8 mouse cellular contexts compared by ENCODE assay signal in the genomic region with DNA sequence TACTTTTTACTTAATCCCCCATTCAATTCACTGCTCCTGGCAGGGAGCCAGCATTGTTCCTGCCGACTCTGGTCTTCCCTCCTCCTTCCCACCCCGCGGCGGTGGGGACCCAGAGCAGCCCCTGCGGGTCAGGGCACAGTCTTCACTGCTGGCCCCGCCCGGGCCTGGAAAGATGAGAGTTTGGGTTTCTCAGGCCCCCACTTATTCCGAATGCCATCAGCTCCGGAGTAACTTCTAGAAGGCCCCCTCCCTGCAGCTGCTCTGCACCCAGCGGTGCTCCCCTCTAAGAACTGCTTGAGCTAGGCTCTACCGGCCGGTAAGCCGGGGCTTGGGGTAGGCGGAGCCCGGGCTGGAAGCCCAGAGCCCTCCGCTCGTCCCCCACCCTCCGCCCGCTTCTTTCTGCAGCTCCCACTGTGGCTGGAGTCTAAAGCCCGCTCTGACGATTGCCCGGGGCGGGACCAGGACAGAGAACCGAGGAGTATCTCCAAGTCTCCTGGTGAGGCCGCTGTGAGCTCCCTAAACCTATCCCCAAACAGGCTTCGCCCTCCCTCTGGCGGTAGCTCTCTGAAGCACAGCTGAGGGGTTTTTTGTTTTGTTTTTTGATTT. TPM values are rescaled to one million over a fixed set of nuclear protein-coding genes. Genes with fewer than 3 reads are reported as not detected.
DNase-seq lines count a peak whose midpoint lies in the region; ATAC-seq lines count a peak whose summit lies in the region.

No protein-coding gene starts in this region.

- H3K4me3 ChIP-seq in hindbrain, embryonic 12.5 days: peak overlapping the region; percentile 37

- no peaks in the 10 kb centered on the region for H3K9me3 ChIP-seq in hindbrain, embryonic 12.5 days (replicated peaks)

- H3K9ac ChIP-seq in hindbrain, embryonic 12.5 days: peak overlapping the region; percentile 77

- H3K36me3 ChIP-seq in hindbrain, embryonic 12.5 days: no peaks in the 10 kb centered on the region

- peak; percentile 98 for DNase-seq in NIH3T3 (ENCODE audit: low read depth)
- peak; percentile 90 to 94 for DNase-seq in cerebellum, postnatal 10 days
- DNase-seq in frontal cortex, postnatal 10 days (ENCODE audit: low spot score in 2 of 2): peak; percentile 77 to 83
- peak; percentile 79 to 89 for DNase-seq in layer of hippocampus, postnatal 14 days (ENCODE audit: low spot score in 2 of 2)
- peak; percentile 97 for DNase-seq in lung, postnatal 10 days
- DNase-seq in ovary, postnatal 36 days (ENCODE audit: low spot score): peak; percentile 90
- DNase-seq in thymus, postnatal 14 days: peak; percentile 74

- peak overlapping the region; percentile 65 for H3K4me2 ChIP-seq in hindbrain, embryonic 12.5 days (replicated peaks)

- no peaks in the 10 kb centered on the region for H3K27me3 ChIP-seq in hindbrain, embryonic 12.5 days

- peak overlapping the region; percentile 97 for H3K27ac ChIP-seq in hindbrain, embryonic 12.5 days

- peaks cover 31% of the 10 kb centered on the region for H3K4me1 ChIP-seq in hindbrain, embryonic 12.5 days

- ATAC-seq in hindbrain, embryonic 12.5 days (ENCODE audit: low FRiP score): peak; percentile 97

- WGBS in hindbrain, embryonic 12.5 days: under 1% methylated on average over 27 of the region's 27 CpGs

RNA-seq across cellular contexts. Expression of a gene that starts 10.2 kb away (rescaled TPM):
- 136 and 153 TPM in 2 replicates for polyA plus RNA-seq in hindbrain, embryonic 12.5 days (2016; fragmentation: Nextera tagmentation; extraction: Ambion mirVana)
- 10 to 100 TPM in 1 of 2 experiments, 1 to 10 TPM in 1; 9.0 to 11.0 TPM for total RNA-seq in layer of hippocampus, postnatal 14 days (2021)

RNA-seq across cellular contexts. Expression of a gene that starts 12.2 kb away (rescaled TPM):
- polyA plus RNA-seq in hindbrain, embryonic 12.5 days (2016; fragmentation: Nextera tagmentation; extraction: Ambion mirVana): 384 and 396 TPM in 2 replicates
- 1 to 10 TPM; 2.0 to 2.2 TPM for total RNA-seq in layer of hippocampus, postnatal 14 days (2021)

RNA-seq across cellular contexts. Expression of a gene that starts 30.2 kb away (rescaled TPM):
- 22.1 and 22.5 TPM in 2 replicates for polyA plus RNA-seq in hindbrain, embryonic 12.5 days (2016; fragmentation: Nextera tagmentation; extraction: Ambion mirVana)
- 10 to 100 TPM; 19.0 to 22.8 TPM for total RNA-seq in layer of hippocampus, postnatal 14 days (2021)

RNA-seq across cellular contexts. Expression of a gene that starts 30.6 kb away (rescaled TPM):
- polyA plus RNA-seq in hindbrain, embryonic 12.5 days (2016; fragmentation: Nextera tagmentation; extraction: Ambion mirVana): 67.7 and 68.7 TPM in 2 replicates
- total RNA-seq in layer of hippocampus, postnatal 14 days (2021): 10 to 100 TPM; 15.0 to 16.4 TPM

RNA-seq across cellular contexts. Expression of a gene that starts 39.3 kb away (rescaled TPM):
- polyA plus RNA-seq in hindbrain, embryonic 12.5 days (2016; fragmentation: Nextera tagmentation; extraction: Ambion mirVana): 1.7 and 1.9 TPM in 2 replicates
- total RNA-seq in layer of hippocampus, postnatal 14 days (2021): 100 to 1,000 TPM; 421 to 446 TPM

Comparison
In these comparisons a context has a peak if more than half of its experiments do, and no peak if none do; other contexts are left out.
1. Peak in every context shown above with its lines: DNase-seq, ATAC-seq, H3K4me3 ChIP-seq and H3K27ac ChIP-seq.